In the genomic region with DNA sequence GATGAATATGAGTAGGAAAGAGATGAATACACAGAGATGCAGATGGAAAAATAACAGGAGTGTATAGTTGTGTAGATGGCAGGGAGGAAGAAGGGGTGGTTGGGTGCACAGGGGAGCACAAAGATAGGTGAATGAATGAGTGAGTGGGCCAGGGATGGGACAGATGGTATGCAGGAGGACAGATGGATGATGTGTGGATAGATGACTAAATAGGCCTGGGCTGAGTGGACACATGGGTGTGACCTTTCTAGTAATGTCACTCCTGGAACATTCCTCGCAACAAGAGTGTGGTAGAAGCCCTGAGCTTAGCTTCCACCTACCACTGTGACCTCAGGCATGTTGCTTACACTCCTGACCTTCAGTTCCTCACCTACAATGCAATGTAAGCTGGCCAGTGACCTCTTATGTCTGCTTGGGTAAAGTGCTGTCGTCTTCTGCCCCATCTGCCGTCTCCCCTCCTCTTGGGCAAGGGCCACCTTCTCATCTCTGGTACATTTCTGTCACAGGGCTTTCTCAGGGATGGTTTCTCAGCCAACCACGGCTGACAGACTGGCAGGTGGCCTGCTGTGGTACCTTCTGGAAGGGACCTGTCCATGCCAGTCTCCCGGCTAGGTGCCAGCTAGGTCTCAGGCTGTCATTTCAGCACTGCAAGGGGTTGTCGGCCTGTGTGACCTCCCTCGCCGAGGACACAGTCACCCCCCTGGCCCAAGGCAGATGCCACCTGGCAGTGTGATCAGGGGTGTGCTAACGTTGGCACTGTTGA, we compare ENCODE assay signal across 16 mouse cellular contexts.
A peak's percentile ranks its signal among the peaks of the same experiment; 100 is the strongest.
DNase-seq lines count a peak whose midpoint lies in the region.
"Had no signal": no experiment of that assay in that cellular context is flagged by ENCODE, and none has a peak within 500 bp of the region (broad histone marks: within the 10 kb centered on the region; RNA-seq: fewer than 3 reads in every experiment).

No protein-coding gene starts in this region.

- intact Hi-C loops in left cerebral cortex, postnatal 4 days (cut with DNase I), result no loop called here
- intact Hi-C loops in left cerebral cortex, postnatal 14 days (cut with DNase I), result no loop called here
- intact Hi-C loops in left cerebral cortex, postnatal 36 days (cut with DNase I), result no loop called here

- peak; percentile 91 for DNase-seq in left cerebral cortex, postnatal 4 days
- DNase-seq in left cerebral cortex, postnatal 14 days (ENCODE audit: low spot score in 2 of 2), result no peak
- peak; percentile 90 to 93 for DNase-seq in cerebellum, adult 18-20 months
- DNase-seq in cerebellum, postnatal 10 days, result peak; percentile 98 to 99
- no peak for DNase-seq in thymus, postnatal 0 days (ENCODE audit: low spot score)
- no peak for DNase-seq in gastrocnemius, adult 8-10 months (ENCODE audit: low spot score in 2 of 2)
- no peak for DNase-seq in left cerebral cortex, postnatal 36 days (ENCODE audit: low spot score in 2 of 2)
- DNase-seq: adrenal gland, postnatal 14 days; heart, adult 2 months; heart, postnatal 4 days; kidney, adult 11 months; kidney, postnatal 14 days; liver, postnatal 0 days; lung, postnatal 4 days; spleen, adult 18-20 months; thymus, postnatal 25 days had no signal

Comparison
In these comparisons a context has a peak if more than half of its experiments do, and no peak if none do; other contexts are left out.
1. DNase-seq: peak in left cerebral cortex, postnatal 4 days (single experiment), cerebellum, adult 18-20 months (2 of 2) and cerebellum, postnatal 10 days (2 of 2); none in left cerebral cortex, postnatal 14 days (0 of 2), thymus, postnatal 0 days (single experiment), gastrocnemius, adult 8-10 months (0 of 2) and left cerebral cortex, postnatal 36 days (0 of 2).